Mouse (Mus musculus) left cerebral cortex, adult 6 months (tissue): ENCODE data around the gene Msrb3. TPM values are rescaled to one million over a fixed set of nuclear protein-coding genes. Genes with fewer than 3 reads are reported as not detected.

Experiments used
- long read RNA-seq, 2 experiments: library from polyadenylated mRNA; unstranded; transcript quantifications; one replicate each; pipeline ENCODE4 v2.0.0; 2019 to 2020
- polyA plus RNA-seq: library from polyadenylated mRNA; unstranded; fragments of <200 nt; fragmentation: Nextera tagmentation; gene quantifications from 2 replicates; pipeline ENCODE4 v1.2.3, GENCODE M21; 2021

Gene Msrb3
- polyA plus RNA-seq = 2.9 and 3.6 TPM in 2 replicates
- long read RNA-seq, experiment 1, partial matches to known transcripts = 1 of 2 reads
- long read RNA-seq, experiment 1, other reads (novel, unspliced or antisense) = 0 of 2 reads
- long read RNA-seq, experiment 2 = 0 reads

DNA sequence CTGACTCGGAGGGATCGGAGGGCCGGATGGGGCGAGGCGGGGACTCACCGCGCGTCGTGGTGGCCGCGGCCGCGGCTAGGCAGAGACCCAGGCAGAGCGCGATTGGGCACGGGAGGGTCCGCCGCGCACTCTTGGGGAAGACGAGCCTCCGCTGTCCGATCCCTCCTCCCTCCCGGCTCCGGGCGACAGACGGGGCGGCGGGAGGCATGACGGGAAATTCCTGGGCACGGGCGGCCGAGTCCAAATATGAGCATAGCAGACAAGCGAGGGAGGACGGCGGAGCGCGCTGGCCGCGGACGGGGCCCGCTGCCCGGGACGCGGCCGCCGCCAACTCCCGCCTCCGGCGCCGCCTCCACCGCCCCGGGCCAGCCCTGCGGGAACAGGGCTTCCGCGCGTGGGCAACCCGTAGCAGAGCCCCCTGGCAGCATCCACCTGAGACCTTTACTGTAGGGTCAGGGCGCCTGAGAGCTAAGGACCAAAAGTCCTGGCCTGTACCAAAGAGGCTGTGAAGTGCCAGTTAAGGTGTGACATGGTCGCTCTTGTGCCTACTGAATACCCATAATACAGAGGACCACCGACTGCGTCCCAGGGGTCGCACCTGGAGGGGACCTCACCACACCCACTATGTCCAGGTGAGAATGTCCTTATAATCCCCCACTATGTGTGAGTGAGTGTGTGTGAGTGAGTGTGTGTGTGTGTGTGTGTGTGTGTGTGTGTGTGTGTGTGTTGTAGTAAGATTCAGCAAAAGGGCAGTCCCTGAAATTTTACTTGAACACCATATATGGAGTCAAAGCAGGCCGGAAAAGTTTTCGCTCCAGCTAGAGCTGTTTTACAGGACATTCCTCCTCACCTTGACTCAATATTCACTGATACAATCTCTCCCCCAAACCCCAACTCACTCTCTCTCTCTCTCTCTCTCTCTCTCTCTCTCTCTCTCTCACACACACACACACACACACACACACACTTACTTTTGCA, at the start of gene Msrb3:
Msrb3 (minus strand) TSS at position 317 of the 978 bp plus-strand sequence.

Other genes starting within 250 kb of the Msrb3 start
- 2.5 and 3.5 TPM in 2 replicates for gene Lemd3, start 80.2 kb upstream of the Msrb3 start, polyA plus RNA-seq
- gene Wif1, start 134.9 kb upstream of the Msrb3 start, polyA plus RNA-seq = 0.84 and 1.2 TPM in 2 replicates